Mouse (Mus musculus) layer of hippocampus, postnatal 25 days (tissue): ENCODE results near the gene Hist1h2br. TPM values are rescaled to one million over a fixed set of nuclear protein-coding genes. Genes with fewer than 3 reads are reported as not detected.
"Not testable (repeated sequence)": the region's sequence is repeated elsewhere in the genome, so short reads cannot be mapped to it uniquely, and the experiment has no call there.

Experiments used
- DNase-seq, 2 experiments: peaks; one replicate each; pipeline ENCODE4 v3.0.0; 2022; ENCODE audit warnings: mixed read lengths in 2 of 2, low spot score in 1 of 2; ENCODE audit errors: extremely low spot score in 1 of 2
- microRNA-seq, 2 experiments: library from miRNA; unstranded; fragments of <30 nt; microRNA quantifications; one replicate each; pipeline ENCODE4 v1.2.0; 2021
- total RNA-seq, 2 experiments: library from RNA; stranded (reverse); gene quantifications; 2 replicates each; pipeline ENCODE4 v1.2.3; 2021

Hist1h2br gene
- total RNA-seq, 2 experiments from 2014 or later: 42.1 to 57.8 TPM

GRCm38 (mm10) chr13:21840508-21840907 lies 7.0 kb downstream of the Hist1h2br start:
- not testable (repeated sequence) for DNase-seq

GRCm38 (mm10) chr13:21846356-21846755 lies 12.8 kb downstream of the Hist1h2br start:
- DNase-seq: not testable (repeated sequence)

- DNase-seq: peak in 1 of 2 experiments; percentile 14
Observed at GRCm38 (mm10) chr13:21847883-21848282, 14.3 kb downstream of the Hist1h2br start.

GRCm38 (mm10) chr13:21850696-21851095 lies 17.2 kb downstream of the Hist1h2br start:
- DNase-seq: not testable (repeated sequence)

GRCm38 (mm10) chr13:21852215-21852945 lies 18.8 kb downstream of the Hist1h2br start:
- no peak for DNase-seq

GRCm38 (mm10) chr13:21855146-21855545 lies 21.6 kb downstream of the Hist1h2br start:
- peak; percentile 78 to 88 for DNase-seq

GRCm38 (mm10) chr13:21855698-21856162 lies 22.2 kb downstream of the Hist1h2br start:
- DNase-seq: peak; percentile 26 to 62

GRCm38 (mm10) chr13:21861608-21862007 lies 28.1 kb downstream of the Hist1h2br start:
- no peak for DNase-seq

GRCm38 (mm10) chr13:21865503-21865902 lies 32.0 kb downstream of the Hist1h2br start:
- DNase-seq: not testable (repeated sequence)

- no peak for DNase-seq
Observed at GRCm38 (mm10) chr13:21880735-21881134, 47.2 kb downstream of the Hist1h2br start.

GRCm38 (mm10) chr13:21881878-21882669 lies 48.5 kb downstream of the Hist1h2br start:
- peak; percentile 28 to 62 for DNase-seq

GRCm38 (mm10) chr13:21882760-21883405 lies 49.3 kb downstream of the Hist1h2br start:
- DNase-seq: peak; percentile 47 to 66

- no peak for DNase-seq
Observed at GRCm38 (mm10) chr13:21883407-21883806, 49.9 kb downstream of the Hist1h2br start.

GRCm38 (mm10) chr13:21884586-21884985 lies 51.0 kb downstream of the Hist1h2br start:
- no peak for DNase-seq

Small RNA genes within 50 kb of the gene (microRNA-seq; reads per million reads assigned to microRNA genes)
- gene Gm19658: 0 reads per million in 2 experiments
- 0 reads per million in 2 experiments for gene Gm44346
- gene Gm44466: 0 reads per million in 2 experiments

Other genes starting within 250 kb of the Hist1h2br start
- gene Olfr1362, start 219.7 kb upstream of the Hist1h2br start, total RNA-seq: not detected
- not detected for gene Olfr11, start 191.2 kb upstream of the Hist1h2br start, total RNA-seq
- gene Olfr1361, start 170.4 kb upstream of the Hist1h2br start, total RNA-seq: not detected
- not detected for gene Olfr1360, start 156.3 kb upstream of the Hist1h2br start, total RNA-seq
- gene Olfr1359, start 135.6 kb upstream of the Hist1h2br start, total RNA-seq: not detected
- 10 to 100 TPM; 32.0 to 37.1 TPM for gene Hist1h2bl, start 117.6 kb upstream of the Hist1h2br start, total RNA-seq
- 10 to 100 TPM; 25.2 to 27.6 TPM for gene Hist1h2ai, start 117.3 kb upstream of the Hist1h2br start, total RNA-seq
- gene Hist1h3h, start 116.1 kb upstream of the Hist1h2br start, total RNA-seq: 10 to 100 TPM; 51.7 to 65.0 TPM
- 1 to 10 TPM; 6.5 to 8.1 TPM for gene Hist1h2bm, start 111.7 kb upstream of the Hist1h2br start, total RNA-seq
- 10 to 100 TPM; 17.6 to 19.5 TPM for gene Hist1h4j, start 98.7 kb upstream of the Hist1h2br start, total RNA-seq
- 100 to 1,000 TPM; 272 to 320 TPM for gene Hist1h4k, start 83.2 kb upstream of the Hist1h2br start, total RNA-seq
- gene Hist1h2ak, start 79.9 kb upstream of the Hist1h2br start, total RNA-seq: 10 to 100 TPM; 10.9 to 18.2 TPM
- 10 to 100 TPM in 1 of 2 experiments, 1 to 10 TPM in 1; 8.6 to 12.1 TPM for gene Hist1h2bn, start 79.6 kb upstream of the Hist1h2br start, total RNA-seq
- gene Hist1h1b, start 53.1 kb upstream of the Hist1h2br start, total RNA-seq: 1 to 10 TPM; 7.3 to 9.3 TPM
- 10 to 100 TPM; 58.3 to 73.7 TPM for gene Hist1h3i, start 50.4 kb upstream of the Hist1h2br start, total RNA-seq
- gene Hist1h2an, start 46.5 kb upstream of the Hist1h2br start, total RNA-seq: 1 to 10 TPM; 1.9 to 3.0 TPM
- 10 to 100 TPM in 1 of 2 experiments, 1 to 10 TPM in 1; 5.0 to 13.2 TPM for gene Hist1h2bp, start 46.3 kb upstream of the Hist1h2br start, total RNA-seq
- gene Hist1h2bq, start 23.5 kb upstream of the Hist1h2br start, total RNA-seq: 10 to 100 TPM; 42.6 to 56.9 TPM
- gene Hist1h2ao, start 23.3 kb upstream of the Hist1h2br start, total RNA-seq: 10 to 100 TPM; 31.1 to 33.0 TPM
- gene Hist1h4m, start 22.0 kb upstream of the Hist1h2br start, total RNA-seq: 100 to 1,000 TPM; 199 to 299 TPM
- 10 to 100 TPM; 21.0 to 38.5 TPM for gene Hist1h4n, start 1.5 kb upstream of the Hist1h2br start, total RNA-seq
- 10 to 100 TPM; 16.2 to 31.8 TPM for gene Hist1h2ap, start 236 bp upstream of the Hist1h2br start, total RNA-seq
- gene Zfp184, start 111.4 kb downstream of the Hist1h2br start, total RNA-seq: 1 to 10 TPM; 2.9 to 4.2 TPM
- gene Pom121l2, start 147.5 kb downstream of the Hist1h2br start, total RNA-seq: not detected
- under 1 TPM; 0.42 to 0.57 TPM for gene Prss16, start 176.0 kb downstream of the Hist1h2br start, total RNA-seq
- 10 to 100 TPM; 22.3 to 38.6 TPM for gene Hist1h2ah, start 201.8 kb downstream of the Hist1h2br start, total RNA-seq
- 10 to 100 TPM; 15.7 to 30.9 TPM for gene Hist1h2bk, start 202.1 kb downstream of the Hist1h2br start, total RNA-seq
- gene Hist1h4i, start 207.6 kb downstream of the Hist1h2br start, total RNA-seq: 10 to 100 TPM; 64.2 to 71.4 TPM
- 10 to 100 TPM in 1 of 2 experiments, 1 to 10 TPM in 1; 7.1 to 18.2 TPM for gene Hist1h2ag, start 209.2 kb downstream of the Hist1h2br start, total RNA-seq
- gene Hist1h2bj, start 209.5 kb downstream of the Hist1h2br start, total RNA-seq: 10 to 100 TPM; 15.1 to 18.5 TPM